Mouse (Mus musculus) liver, postnatal 0 days (tissue): ENCODE measurements at regions not wholly inside any gene's neighbourhood (a gene's known extent, or its start where the extent isn't known, plus 50 kb on each side); places are given as distances from the start of the nearest gene placed in this dataset.
A peak's percentile ranks its signal among the peaks of the same experiment; 100 is the strongest.

Experiments
- CTCF ChIP-seq: sonication (generic); IDR thresholded peaks from 2 replicates; pipeline ENCODE4 v1.5.1; 2016; ENCODE audit warnings: antibody characterized with exemption, low read depth
- EP300 ChIP-seq: IDR thresholded peaks from 2 replicates; pipeline ENCODE4 v1.6.1; 2016; ENCODE audit warnings: antibody characterized with exemption, low read depth, mild to moderate bottlenecking

- TF ChIP-seq CTCF = peak; percentile 31
- 0 out of 2 replicates have a peak, but pooled peaks have one; percentile 37 for TF ChIP-seq EP300
Measured at GRCm38 (mm10) chr5:43355026-43355580, 122.1 kb downstream of the Cpeb2 start.
